Mouse (Mus musculus) erythroid progenitor cell, adult 5-6 weeks (primary cell): ENCODE results near the gene Rbbp6. TPM values are rescaled to one million over a fixed set of nuclear protein-coding genes. Genes with fewer than 3 reads are reported as not detected.

Source experiments
- ATAC-seq: replicated peaks from 2 replicates; pipeline ENCODE4 v1.8.0; 2016; ENCODE audit warnings: moderate number of reproducible peaks, mild to moderate bottlenecking, moderate TSS enrichment, inconsistent platforms; ENCODE audit not compliant: poor library complexity, low FRiP score, severe bottlenecking
- total RNA-seq, 2 experiments: library from RNA; stranded (forward) in 1 of 2; stranded (reverse) in 1 of 2; fragments of 150-400 nt in 1 of 2; fragments of 186-747, 209-891 nt in 1 of 2; gene quantifications; 2 replicates each; pipeline versions ENCODE4 v1.2.3 to v1.2.4; 2015 to 2017; ENCODE audit warnings: low replicate concordance in 2 of 2

The Rbbp6 gene
- total RNA-seq, 2 experiments from 2014 or later = 64.2 to 77.5 TPM

DNA sequence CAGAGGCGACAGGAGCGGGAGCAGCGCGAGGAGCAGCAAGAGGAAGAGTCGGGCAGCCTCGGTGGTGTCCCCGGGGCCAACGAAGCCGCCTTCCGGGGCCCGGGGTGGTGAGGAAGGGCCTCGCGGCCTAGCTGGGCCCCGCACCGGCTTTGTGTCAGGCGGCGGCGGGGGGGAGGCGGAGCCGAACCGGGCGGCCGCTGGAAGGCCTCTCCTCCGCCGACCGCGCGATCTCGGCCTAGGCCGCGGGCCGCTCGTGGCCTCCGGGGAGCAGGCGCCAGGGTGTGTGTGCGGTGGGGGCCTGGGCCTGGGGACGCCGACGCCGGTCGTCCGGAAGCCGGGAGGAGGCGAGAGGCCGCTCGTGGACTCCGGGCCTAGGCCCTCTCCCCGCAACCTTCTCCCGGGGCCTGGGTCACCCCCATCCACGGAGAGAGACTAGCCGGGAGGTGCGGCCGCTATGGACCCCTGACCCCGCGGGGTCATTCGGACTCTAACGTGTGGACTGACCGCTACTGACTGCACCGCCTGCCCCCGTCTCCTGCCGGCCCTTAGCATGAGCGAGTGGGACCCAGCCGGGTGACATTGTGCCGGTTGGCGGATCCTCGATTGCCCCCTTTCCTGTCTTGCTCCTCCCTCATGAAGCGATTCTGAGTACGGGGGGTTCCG, 4.8 kb downstream of the Rbbp6 start:
- peak; percentile 70 for ATAC-seq

DNA sequence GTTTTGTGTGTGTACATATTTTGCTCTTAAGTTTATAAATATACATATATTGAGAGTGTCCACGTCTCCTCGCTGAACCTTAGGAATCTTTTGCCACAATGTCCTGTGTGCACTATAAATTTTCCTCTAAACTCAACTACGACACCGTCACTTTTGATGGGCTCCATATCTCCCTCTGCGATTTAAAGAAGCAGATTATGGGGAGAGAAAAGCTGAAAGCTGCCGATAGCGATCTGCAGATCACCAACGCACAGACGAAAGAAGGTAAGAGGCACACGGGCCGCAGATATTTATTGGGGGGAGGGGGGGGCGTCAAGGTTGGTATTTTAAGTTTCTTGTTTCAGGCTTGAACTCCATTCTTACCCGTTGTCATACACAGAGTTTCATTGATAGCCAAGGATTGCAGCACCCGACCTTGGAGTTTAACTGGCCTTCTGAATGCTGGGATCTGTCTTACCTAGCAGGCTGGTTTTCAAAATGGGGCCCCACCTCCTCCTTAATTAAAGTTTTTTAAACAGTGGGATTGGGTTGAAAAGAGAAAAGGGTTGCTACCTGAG, 5.5 kb downstream of the Rbbp6 start:
- no peak for ATAC-seq

DNA sequence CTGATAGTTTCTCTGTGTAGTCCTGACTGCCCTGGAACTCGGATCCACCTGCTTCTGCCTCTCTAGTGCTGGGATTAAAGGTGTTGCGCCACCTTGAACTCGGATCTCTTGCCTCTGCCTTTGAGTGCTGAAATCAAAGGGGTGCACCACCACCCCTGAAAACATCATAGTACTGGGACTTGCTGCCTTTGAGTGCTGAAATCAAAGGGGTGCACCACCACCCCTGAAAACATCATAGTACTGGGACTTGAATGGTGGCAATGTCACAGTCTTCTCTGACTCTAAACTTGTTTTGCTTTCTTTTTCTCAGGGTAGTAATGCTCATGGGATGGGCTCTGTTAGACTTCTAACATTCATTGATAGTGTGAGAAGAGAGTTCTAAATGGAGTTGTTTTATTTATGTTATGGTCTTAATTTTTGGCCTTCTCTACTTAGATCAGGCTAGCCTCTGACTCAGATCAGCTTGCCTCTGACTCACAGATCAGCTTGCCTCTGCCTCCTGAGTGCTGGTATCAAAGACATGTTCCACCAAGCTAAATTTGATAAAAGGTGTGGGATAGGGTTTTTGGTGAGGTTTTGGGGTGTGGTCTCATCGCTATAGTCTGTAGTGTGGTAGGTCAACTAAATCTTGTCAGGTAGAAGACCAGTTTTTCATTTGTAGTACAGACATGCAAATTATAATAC, 6.7 kb downstream of the Rbbp6 start:
- no peak for ATAC-seq

DNA sequence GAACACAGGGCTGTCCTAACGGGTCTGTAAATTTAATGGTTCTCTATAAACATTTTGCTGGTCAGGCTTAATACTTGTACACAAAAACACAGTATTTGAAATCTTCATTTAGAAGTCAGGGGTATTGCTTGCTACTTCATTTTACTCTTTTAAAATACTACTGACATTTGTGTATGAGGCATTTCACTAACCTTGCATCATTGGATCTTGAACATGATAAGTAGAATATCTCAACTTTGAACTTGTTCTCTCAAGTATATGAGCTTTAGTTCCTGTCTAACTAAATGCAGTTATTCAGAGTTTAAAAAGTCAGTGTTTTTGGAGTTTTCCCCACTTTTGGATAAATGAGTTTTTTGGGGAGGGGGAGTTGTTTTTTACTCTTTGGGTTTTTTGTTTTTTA, 14.0 kb downstream of the Rbbp6 start:
- ATAC-seq = no peak

DNA sequence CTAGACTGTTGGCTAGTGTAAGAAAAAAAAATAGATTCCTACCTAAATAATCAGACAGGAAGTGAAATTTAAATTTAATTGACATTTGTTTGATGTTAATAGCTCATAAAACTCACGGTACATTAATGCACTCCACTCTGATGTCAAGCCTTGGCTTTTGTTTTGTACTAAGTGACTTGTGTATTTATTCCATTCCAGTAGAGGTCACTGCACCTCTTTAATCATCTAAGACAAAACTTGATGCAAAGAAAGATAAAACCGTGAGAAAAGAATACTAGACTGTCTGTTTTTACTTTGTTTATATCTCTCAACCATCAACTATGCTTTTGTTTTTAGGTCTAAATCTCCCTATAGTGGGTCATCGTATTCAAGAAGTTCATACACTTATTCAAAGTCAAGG, 32.7 kb downstream of the Rbbp6 start:
- no peak for ATAC-seq

DNA sequence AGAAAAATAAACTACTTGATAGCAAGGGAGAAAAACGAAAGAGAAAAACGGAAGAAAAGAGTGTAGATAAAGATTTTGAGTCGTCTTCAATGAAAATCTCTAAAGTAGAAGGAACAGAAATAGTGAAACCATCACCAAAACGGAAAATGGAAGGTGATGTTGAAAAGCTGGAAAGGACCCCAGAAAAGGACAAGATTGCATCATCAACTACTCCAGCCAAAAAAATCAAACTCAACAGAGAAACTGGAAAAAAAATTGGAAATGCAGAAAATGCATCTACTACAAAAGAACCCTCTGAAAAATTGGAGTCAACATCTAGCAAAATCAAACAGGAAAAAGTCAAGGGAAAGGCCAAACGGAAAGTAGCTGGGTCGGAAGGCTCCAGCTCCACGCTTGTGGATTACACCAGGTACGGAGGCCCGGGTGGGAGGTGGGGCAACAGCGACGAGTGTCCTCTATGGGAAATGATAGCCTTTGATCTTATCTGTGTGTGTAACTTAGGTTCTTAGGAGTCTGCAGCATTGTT, 34.4 kb downstream of the Rbbp6 start:
- no peak for ATAC-seq

DNA sequence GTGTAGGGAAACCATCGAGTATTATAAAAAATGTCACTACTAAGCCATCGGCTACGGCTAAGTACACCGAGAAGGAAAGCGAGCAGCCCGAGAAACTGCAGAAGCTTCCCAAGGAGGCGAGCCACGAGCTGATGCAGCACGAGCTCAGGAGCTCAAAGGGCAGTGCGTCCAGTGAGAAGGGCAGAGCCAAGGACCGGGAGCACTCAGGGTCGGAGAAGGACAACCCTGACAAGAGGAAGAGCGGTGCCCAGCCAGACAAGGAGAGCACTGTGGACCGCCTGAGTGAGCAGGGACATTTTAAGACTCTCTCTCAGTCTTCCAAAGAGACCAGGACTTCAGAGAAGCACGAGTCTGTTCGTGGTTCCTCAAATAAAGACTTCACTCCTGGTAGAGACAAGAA, 35.3 kb downstream of the Rbbp6 start:
- ATAC-seq = no peak

DNA sequence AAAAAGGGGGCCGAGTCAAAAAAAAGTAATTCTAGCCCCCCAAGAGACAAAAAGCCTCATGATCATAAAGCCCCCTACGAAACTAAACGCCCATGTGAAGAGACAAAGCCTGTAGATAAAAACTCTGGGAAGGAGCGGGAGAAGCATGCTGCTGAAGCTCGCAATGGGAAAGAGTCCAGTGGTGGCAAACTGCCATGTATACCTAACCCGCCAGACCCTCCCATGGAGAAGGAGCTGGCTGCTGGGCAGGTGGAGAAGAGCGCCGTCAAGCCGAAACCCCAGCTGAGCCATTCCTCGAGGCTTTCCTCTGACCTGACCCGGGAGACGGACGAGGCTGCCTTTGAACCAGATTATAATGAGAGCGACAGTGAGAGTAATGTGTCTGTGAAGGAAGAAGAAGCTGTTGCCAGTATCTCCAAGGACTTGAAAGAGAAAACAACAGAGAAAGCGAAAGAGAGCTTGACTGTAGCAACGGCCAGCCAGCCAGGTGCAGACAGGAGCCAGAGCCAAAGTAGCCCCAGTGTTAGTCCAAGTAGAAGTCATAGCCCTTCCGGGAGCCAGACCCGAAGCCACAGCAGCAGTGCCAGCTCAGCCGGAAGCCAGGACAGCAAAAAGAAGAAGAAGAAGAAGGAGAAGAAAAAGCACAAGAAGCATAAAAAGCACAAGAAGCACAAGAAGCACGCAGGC, 36.0 kb downstream of the Rbbp6 start:
- ATAC-seq = no peak

DNA sequence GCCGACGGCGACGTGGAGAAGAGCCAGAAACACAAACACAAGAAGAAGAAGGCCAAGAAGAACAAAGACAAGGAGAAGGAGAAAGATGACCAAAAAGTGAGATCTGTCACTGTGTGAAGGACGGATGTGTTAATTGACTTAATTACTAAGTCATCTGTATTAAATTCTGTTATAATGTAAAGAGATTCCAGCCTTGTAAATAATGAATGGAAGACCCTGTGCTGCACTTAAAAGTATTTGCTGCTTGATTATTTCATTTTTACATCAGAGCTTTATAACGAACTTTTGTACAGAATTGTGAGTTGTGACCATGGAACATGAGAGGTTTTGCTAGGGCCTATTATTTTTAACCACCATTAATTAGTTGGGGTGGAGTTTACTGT, 36.5 kb downstream of the Rbbp6 start:
- ATAC-seq = no peak

DNA sequence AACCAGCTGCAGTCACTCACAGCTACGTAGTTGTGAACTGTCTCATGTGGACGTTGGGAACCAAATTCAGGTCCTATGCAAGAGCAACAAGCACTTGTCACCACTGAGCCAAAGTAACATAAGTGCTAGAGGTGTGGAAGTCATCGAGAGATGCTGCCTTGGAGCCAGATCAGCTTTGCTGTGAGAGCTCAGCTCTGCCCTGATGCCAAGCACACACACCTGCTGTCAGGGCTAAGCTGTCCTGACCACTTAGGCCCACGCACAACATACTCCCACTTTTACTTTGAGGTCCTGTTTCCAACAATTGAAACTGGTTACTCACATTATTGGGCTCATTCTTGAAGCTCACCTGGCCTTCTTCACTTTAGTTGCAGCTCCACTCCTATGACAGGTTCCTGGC, 37.7 kb downstream of the Rbbp6 start:
- no peak for ATAC-seq

DNA sequence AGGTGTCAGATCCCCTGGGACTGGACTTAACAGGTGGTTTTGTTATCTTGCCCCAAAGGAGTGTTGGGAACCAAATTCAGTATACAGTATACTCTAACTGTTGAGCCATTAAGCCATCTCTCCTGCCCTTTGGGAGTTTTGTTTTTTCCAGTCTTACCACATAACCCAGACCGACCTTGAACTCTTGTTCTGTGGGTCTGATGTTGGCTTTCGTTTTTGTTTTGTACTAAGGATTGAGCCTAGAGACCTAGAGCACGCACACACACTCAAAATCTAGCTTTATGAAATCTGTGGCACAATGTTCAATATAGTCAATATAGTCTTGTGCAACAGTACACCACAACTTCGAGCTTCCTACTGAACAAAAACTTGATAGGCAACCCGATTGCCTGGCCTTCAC, 39.0 kb downstream of the Rbbp6 start:
- no peak for ATAC-seq

DNA sequence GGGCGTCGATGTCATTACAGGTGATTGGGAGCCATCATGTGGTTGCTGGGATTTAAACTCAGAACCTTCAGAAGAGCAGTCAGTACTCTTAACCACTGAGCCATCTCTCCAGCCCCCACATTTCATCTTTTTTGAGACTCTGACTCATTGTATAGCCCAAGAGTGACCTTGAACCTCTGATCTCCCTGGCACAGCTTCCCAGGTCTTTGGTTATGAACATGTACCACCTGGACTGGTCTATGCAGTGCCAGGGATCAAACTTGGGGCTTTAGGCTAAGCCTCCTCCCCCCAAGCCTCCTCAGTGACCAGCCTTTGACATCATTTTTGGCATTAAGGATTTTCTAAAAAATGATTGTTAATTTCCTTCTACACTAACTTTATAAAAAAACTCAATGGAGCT, 40.8 kb downstream of the Rbbp6 start:
- ATAC-seq = no peak

DNA sequence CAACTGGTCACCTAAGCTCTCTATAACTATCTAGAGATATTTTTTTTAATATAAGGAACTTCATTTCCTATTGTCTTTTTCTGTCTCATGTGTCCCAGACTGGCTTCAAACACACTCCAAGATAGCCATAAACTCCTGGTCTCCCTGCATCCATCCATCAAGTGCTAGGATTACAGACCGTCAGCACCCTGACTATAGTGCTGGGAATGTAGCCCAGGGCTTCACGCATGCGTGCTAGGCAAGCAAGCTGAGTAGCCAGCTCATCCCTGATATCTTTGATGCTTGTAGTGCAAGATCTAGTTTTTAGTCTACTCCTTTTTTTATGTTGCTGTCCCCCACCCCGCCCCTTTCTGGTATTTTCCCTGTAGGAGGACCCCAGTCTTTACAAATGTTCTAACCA, 42.3 kb downstream of the Rbbp6 start:
- no peak for ATAC-seq

DNA sequence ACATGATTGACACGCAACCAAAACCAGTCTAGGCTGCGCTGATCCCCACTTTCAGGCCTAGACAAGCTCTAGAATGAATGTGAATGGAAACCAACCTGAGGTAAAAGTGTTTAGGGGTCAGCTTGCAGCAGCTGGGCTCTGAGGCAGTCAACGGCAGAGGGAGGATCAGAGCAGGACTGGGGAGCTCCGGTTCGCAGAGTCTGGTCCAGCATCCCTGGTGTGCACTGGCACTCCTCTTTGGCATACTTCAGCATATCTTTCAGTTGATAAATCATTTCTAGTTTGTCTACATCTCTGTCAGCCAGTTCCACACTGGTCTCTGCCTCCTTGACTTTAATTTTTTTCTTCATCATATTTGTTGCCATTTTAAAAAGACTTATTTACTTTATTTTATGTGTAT, 48.0 kb downstream of the Rbbp6 start:
- ATAC-seq = no peak

DNA sequence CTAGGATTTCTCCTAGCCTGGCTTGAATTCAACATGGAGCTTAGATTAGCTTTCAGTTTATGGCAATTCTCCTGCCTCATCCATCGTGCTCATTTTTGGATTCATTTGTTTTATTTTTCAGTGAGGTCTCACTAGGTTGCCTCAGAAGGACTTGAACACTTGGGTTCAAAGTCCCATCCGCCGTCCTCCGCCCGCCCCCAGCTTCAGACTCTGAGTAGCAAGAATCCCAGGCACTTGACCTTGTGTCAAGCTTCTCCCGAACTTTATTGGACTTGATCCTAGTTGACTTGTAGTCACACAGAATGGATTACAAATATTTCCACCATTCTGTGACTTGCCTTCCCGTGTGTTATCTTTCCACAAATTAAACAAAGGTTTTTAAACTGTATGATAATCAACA, 49.2 kb downstream of the Rbbp6 start:
- no peak for ATAC-seq

DNA sequence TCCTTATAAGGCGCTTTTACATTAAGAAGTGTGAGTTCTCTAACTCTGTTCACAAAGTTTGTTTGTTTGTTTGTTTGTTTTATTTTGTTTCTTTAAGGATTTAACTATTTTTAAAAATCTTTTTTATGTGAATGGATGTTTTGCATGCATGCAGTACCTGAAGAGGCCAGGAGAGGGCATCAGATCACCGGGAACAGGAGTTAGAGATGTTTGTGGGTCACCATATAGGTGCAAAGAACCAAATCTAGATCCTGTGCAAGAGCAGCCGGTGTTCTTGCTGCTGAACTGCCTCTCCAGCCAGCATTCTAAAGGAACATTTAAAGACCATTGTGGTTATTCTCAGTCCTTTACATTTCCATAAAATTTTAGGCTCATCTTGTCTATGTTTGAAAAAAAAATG, 52.1 kb downstream of the Rbbp6 start:
- no peak for ATAC-seq

DNA sequence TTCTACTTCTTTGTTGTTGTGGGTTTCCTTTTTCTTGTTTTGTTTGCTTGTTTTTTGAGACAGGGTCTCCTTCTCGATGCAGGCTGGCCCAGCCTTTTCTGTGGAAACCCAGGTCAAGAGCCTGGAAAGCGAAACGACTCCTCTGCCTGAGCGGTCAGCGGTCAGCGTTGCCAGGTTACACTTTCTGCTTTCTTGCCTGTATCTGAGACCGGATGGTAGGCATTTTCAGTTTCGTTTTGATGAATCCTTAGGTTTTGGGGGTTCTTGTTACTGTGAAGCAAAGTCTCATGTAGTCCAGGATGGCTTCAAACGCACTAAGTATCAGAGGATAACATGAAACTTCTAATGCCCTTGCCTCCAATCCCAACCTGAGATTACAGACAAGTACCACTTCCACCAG, 59.6 kb downstream of the Rbbp6 start:
- ATAC-seq = no peak

DNA sequence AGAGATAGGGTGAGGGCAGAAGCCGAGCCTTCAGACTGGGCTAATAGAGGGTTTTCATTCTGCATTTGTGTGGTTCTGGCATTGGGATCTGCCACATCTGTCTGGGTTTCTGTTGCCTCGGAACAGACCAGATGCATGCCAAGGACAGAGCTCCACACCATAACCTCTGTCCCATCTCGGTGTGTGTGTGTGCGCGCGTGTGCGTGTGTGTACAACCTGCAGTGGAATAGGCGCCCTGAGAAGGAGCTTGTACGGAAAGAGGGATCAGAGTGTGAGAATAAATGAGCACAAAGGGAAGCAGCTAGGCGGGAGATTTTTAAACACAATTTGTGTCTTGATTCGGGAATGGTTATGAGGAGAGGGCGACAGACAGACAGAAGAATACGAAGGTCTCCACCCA, 64.8 kb downstream of the Rbbp6 start:
- ATAC-seq = no peak

DNA sequence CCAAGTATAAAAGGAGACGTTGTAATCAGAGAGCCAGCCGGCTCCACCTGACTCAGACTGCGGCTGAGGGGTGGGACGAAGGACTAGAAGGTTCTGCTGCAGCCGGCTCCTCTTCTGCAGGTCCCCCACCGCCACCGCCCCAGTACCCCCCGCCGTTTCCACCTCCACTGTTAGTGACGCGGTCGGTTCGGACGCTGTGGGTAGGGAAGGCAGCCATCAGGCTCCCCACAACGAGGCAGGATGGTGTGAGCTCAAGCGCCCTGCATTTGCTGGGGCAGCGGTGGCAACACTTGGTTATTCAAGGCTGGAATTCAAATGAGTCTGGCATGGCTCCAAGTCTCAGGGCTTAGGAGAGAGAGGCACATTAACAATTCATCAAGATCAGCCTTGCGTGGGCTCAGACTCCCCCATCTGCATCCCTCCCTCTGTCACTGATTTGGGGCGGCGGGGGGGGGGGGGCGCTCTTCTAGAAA, 65.3 kb downstream of the Rbbp6 start:
- ATAC-seq = no peak

DNA sequence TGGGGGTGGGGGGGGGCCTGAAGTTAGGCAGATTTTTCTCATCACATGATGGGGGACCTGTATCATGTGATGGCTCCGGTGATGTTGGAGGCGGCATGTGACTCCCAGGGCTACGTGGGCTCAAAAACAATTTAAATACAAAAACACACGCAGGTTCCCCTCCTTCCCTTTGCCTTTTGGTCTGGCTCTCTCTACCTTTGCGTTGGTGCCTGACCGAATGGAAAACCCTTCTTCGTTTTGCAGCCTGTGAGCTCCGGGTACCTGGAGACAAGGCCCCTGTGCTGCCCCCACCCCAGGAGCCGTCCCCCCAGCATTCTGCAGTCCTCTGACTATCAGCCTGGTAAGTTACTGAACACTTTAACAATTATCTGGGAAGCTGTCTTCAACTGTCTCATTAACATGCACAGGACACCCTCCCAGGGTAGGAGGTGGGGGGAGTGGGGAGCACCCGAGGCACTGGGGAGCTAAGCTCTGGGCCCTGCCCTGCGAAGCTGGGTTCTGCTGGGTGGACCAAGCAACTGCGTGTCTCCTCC, 65.8 kb downstream of the Rbbp6 start:
- no peak for ATAC-seq
